Mouse (Mus musculus) hindbrain, embryonic 13.5 days (tissue): ENCODE results near the gene Nhsl1. TPM values are rescaled to one million over a fixed set of nuclear protein-coding genes. Genes with fewer than 3 reads are reported as not detected.
"Not testable (repeated sequence)": the region's sequence is repeated elsewhere in the genome, so short reads cannot be mapped to it uniquely, and the experiment has no call there.

ENCODE experiments used
- ATAC-seq: fragments of 200-750 bp; cut with Nextera tagmentation; 2 replicates; pipeline ENCODE4 v1.8.0; 2017; ENCODE audit warnings: moderate TSS enrichment; ENCODE audit not compliant: low FRiP score
- H3K27ac ChIP-seq: fragments of 300-500 bp; sonication (generic); 2 replicates; pipeline ENCODE4 v1.5.1; 2015; ENCODE audit warnings: inconsistent platforms, mild to moderate bottlenecking, moderate library complexity
- H3K27me3 ChIP-seq: fragments of 300-500 bp; sonication (generic); 2 replicates; pipeline ENCODE4 v1.6.1; 2015; ENCODE audit warnings: mild to moderate bottlenecking, inconsistent platforms
- H3K36me3 ChIP-seq: fragments of 300-500 bp; sonication (generic); 2 replicates; pipeline ENCODE4 v1.6.1; 2015; ENCODE audit warnings: mild to moderate bottlenecking, inconsistent platforms
- H3K4me1 ChIP-seq: fragments of 300-500 bp; sonication (generic); replicated peaks from 2 replicates; pipeline ENCODE4 v1.6.1; 2015; ENCODE audit warnings: inconsistent platforms
- H3K4me2 ChIP-seq: fragments of 300-500 bp; sonication (generic); 2 replicates; pipeline ENCODE4 v1.6.1; 2015; ENCODE audit warnings: inconsistent platforms, mild to moderate bottlenecking, moderate library complexity
- H3K4me3 ChIP-seq: fragments of 300-500 bp; sonication (generic); 2 replicates; pipeline ENCODE4 v1.5.1; 2015; ENCODE audit warnings: mild to moderate bottlenecking, inconsistent platforms
- H3K9ac ChIP-seq: fragments of 300-500 bp; sonication (generic); 2 replicates; pipeline ENCODE4 v1.6.1; 2015; ENCODE audit warnings: mild to moderate bottlenecking, inconsistent platforms
- H3K9me3 ChIP-seq: fragments of 300-500 bp; sonication (generic); 2 replicates; pipeline ENCODE4 v1.6.1; 2016; ENCODE audit warnings: inconsistent platforms
- WGBS: fragments of 180-500 bp; shearing (Covaris S2); methylation state at CpG from one replicate; pipeline ENCODE4 v1.1.7; 2015; 5-methylcytosine and 5-hydroxymethylcytosine counted together
- polyA plus RNA-seq: library from polyadenylated mRNA; unstranded; fragments of >200 nt; fragmentation: Nextera tagmentation; extraction: Ambion mirVana; gene quantifications from 2 replicates; pipeline ENCODE4 v1.2.1, GENCODE M21; 2015

Gene Nhsl1
- polyA plus RNA-seq, 1 experiment from 2014 or later = 20.7 TPM

GRCm38 (mm10) chr10:18430973-18431372, 112.2 kb downstream of the Nhsl1 start:
- WGBS = under 1% methylated on average over 18 of the region's 18 CpGs
- H3K4me2 ChIP-seq = peak overlapping the region; percentile 60
- peaks cover 29% of the 10 kb centered on the region for H3K36me3 ChIP-seq
- peak; percentile 80; the same call in 1 of the 2 replicates for ATAC-seq
- H3K9ac ChIP-seq = peak overlapping the region; percentile 73
- H3K4me1 ChIP-seq = peaks cover 24% of the 10 kb centered on the region
- H3K4me3 ChIP-seq = peak overlapping the region; percentile 42
- no peaks in the 10 kb centered on the region for H3K9me3 ChIP-seq
- H3K27me3 ChIP-seq = no peaks in the 10 kb centered on the region
- H3K27ac ChIP-seq = peak overlapping the region; percentile 83

GRCm38 (mm10) chr10:18431546-18431945, 112.8 kb downstream of the Nhsl1 start:
- no peaks in the 10 kb centered on the region for H3K27me3 ChIP-seq
- H3K27ac ChIP-seq = no peak overlapping the region
- H3K4me1 ChIP-seq = peaks cover 29% of the 10 kb centered on the region
- peak overlapping the region; percentile 60 for H3K4me2 ChIP-seq
- WGBS = 74% methylated on average over 3 of the region's 3 CpGs
- peaks cover 23% of the 10 kb centered on the region for H3K36me3 ChIP-seq
- no peak for ATAC-seq
- no peaks in the 10 kb centered on the region for H3K9me3 ChIP-seq
- H3K4me3 ChIP-seq = no peak overlapping the region
- H3K9ac ChIP-seq = no peak overlapping the region

- Histone ChIP-seq H3K36me3 (no peaks in the 10 kb centered on the region), H3K4me1 (peaks cover 26% of the 10 kb centered on the region), H3K27me3 (no peaks in the 10 kb centered on the region), H3K9ac (no peak overlapping the region), H3K9me3 (no peaks in the 10 kb centered on the region), H3K4me2 (no peak overlapping the region), H3K4me3 (no peak overlapping the region), H3K27ac (no peak overlapping the region)
- no peak for ATAC-seq
- WGBS = 72% methylated on average over 6 of the region's 6 CpGs
Measured at GRCm38 (mm10) chr10:18435454-18435853, 116.7 kb downstream of the Nhsl1 start.

GRCm38 (mm10) chr10:18435938-18436337, 117.2 kb downstream of the Nhsl1 start:
- ATAC-seq = no peak
- Histone ChIP-seq H3K9me3 (no peaks in the 10 kb centered on the region), H3K9ac (no peak overlapping the region), H3K4me2 (no peak overlapping the region), H3K27ac (no peak overlapping the region), H3K36me3 (no peaks in the 10 kb centered on the region), H3K4me1 (peaks cover 21% of the 10 kb centered on the region), H3K4me3 (no peak overlapping the region), H3K27me3 (no peaks in the 10 kb centered on the region)
- WGBS = 64% methylated on average over 7 of the region's 7 CpGs

- no peaks in the 10 kb centered on the region for H3K27me3 ChIP-seq
- H3K4me1 ChIP-seq = peaks cover 15% of the 10 kb centered on the region; the same call in 1 of the 2 replicates
- 47% methylated on average over 2 of the region's 2 CpGs for WGBS
- H3K9ac ChIP-seq = no peak overlapping the region
- no peak overlapping the region for H3K4me3 ChIP-seq
- H3K9me3 ChIP-seq = no peaks in the 10 kb centered on the region
- no peak for ATAC-seq
- no peak overlapping the region for H3K27ac ChIP-seq
- no peak overlapping the region for H3K4me2 ChIP-seq
- H3K36me3 ChIP-seq = no peaks in the 10 kb centered on the region
Measured at GRCm38 (mm10) chr10:18437584-18437983, 118.8 kb downstream of the Nhsl1 start.

- Histone ChIP-seq H3K36me3 (no peaks in the 10 kb centered on the region), H3K27me3 (no peaks in the 10 kb centered on the region), H3K4me3 (no peak overlapping the region), H3K9me3 (no peaks in the 10 kb centered on the region), H3K4me2 (no peak overlapping the region), H3K27ac (peak overlapping the region; percentile 44; the same call in 1 of the 2 replicates), H3K9ac (no peak overlapping the region), H3K4me1 (peaks cover 22% of the 10 kb centered on the region)
- 29% methylated on average over 6 of the region's 6 CpGs for WGBS
- peak; percentile 45; the same call in 1 of the 2 replicates for ATAC-seq
Measured at GRCm38 (mm10) chr10:18445603-18446358, 127.0 kb downstream of the Nhsl1 start.

- peaks cover 24% of the 10 kb centered on the region for H3K4me1 ChIP-seq
- no peaks in the 10 kb centered on the region for H3K36me3 ChIP-seq
- no peak overlapping the region for H3K4me3 ChIP-seq
- no peaks in the 10 kb centered on the region for H3K27me3 ChIP-seq
- H3K9me3 ChIP-seq = no peaks in the 10 kb centered on the region
- H3K4me2 ChIP-seq = no peak overlapping the region
- ATAC-seq = no peak; the same call in 1 of the 2 replicates
- WGBS = 6% methylated on average over 5 of the region's 7 CpGs
- no peak overlapping the region for H3K9ac ChIP-seq
- 0 out of 2 replicates have a peak overlapping the region, but pooled peaks have one; percentile 44 for H3K27ac ChIP-seq
Measured at GRCm38 (mm10) chr10:18446359-18446820, 127.6 kb downstream of the Nhsl1 start.

GRCm38 (mm10) chr10:18447299-18447698, 128.5 kb downstream of the Nhsl1 start:
- ATAC-seq = no peak
- Histone ChIP-seq H3K4me3 (no peak overlapping the region), H3K27ac (no peak overlapping the region), H3K4me1 (peaks cover 24% of the 10 kb centered on the region), H3K27me3 (no peaks in the 10 kb centered on the region), H3K4me2 (no peak overlapping the region), H3K9me3 (no peaks in the 10 kb centered on the region), H3K36me3 (no peaks in the 10 kb centered on the region), H3K9ac (no peak overlapping the region)
- 61% methylated on average over 4 of the region's 4 CpGs for WGBS

- H3K4me1 ChIP-seq = peaks cover 30% of the 10 kb centered on the region
- H3K27ac ChIP-seq, H3K4me3 ChIP-seq, H3K9me3 ChIP-seq, H3K36me3 ChIP-seq, H3K4me2 ChIP-seq, H3K9ac ChIP-seq, H3K27me3 ChIP-seq, ATAC-seq: not testable (repeated sequence)
- WGBS = 96% methylated on average over 7 of the region's 7 CpGs
Measured at GRCm38 (mm10) chr10:18448896-18449295, 130.1 kb downstream of the Nhsl1 start.

- WGBS = 33% methylated on average over 4 of the region's 4 CpGs
Measured at GRCm38 (mm10) chr10:18453380-18453779, 134.6 kb downstream of the Nhsl1 start.

GRCm38 (mm10) chr10:18454161-18454560, 135.4 kb downstream of the Nhsl1 start:
- Histone ChIP-seq H3K36me3 (no peaks in the 10 kb centered on the region), H3K9ac (no peak overlapping the region), H3K4me1 (peaks cover 40% of the 10 kb centered on the region), H3K4me2 (no peak overlapping the region), H3K9me3 (no peaks in the 10 kb centered on the region), H3K27me3 (no peaks in the 10 kb centered on the region), H3K27ac (no peak overlapping the region), H3K4me3 (no peak overlapping the region)
- WGBS = 76% methylated on average over 3 of the region's 3 CpGs
- no peak for ATAC-seq

More at GRCm38 (mm10) chr10:18453380-18453779, 134.6 kb downstream of the Nhsl1 start:
- Histone ChIP-seq H3K4me3 (no peak overlapping the region), H3K9me3 (no peaks in the 10 kb centered on the region), H3K27ac (peak overlapping the region; percentile 48; the same call in 1 of the 2 replicates), H3K9ac (no peak overlapping the region), H3K4me2 (no peak overlapping the region), H3K4me1 (peaks cover 34% of the 10 kb centered on the region), H3K27me3 (no peaks in the 10 kb centered on the region), H3K36me3 (no peaks in the 10 kb centered on the region)
- ATAC-seq = peak; percentile 84

GRCm38 (mm10) chr10:18455301-18455920, 136.6 kb downstream of the Nhsl1 start:
- Histone ChIP-seq H3K4me2 (no peak overlapping the region), H3K27me3 (no peaks in the 10 kb centered on the region), H3K36me3 (no peaks in the 10 kb centered on the region), H3K9me3 (no peaks in the 10 kb centered on the region), H3K4me1 (peaks cover 51% of the 10 kb centered on the region), H3K4me3 (no peak overlapping the region), H3K27ac (no peak overlapping the region), H3K9ac (no peak overlapping the region)
- ATAC-seq = no peak
- WGBS = 94% methylated on average over 10 of the region's 10 CpGs
